Mouse (Mus musculus) intestine, embryonic 15.5 days (tissue): ENCODE measurements around the gene Rnaset2b. TPM values are rescaled to one million over a fixed set of nuclear protein-coding genes. Genes with fewer than 3 reads are reported as not detected.
"Not testable (repeated sequence)": the region's sequence is repeated elsewhere in the genome, so short reads cannot be mapped to it uniquely, and the experiment has no call there.

Source experiments
- ATAC-seq: fragments of 200-750 bp; cut with Nextera tagmentation; 2 replicates; pipeline ENCODE4 v1.8.0; 2017; ENCODE audit warnings: moderate TSS enrichment, moderate library complexity
- H3K27ac ChIP-seq: fragments of 300-500 bp; sonication (generic); 2 replicates; pipeline ENCODE4 v1.5.1; 2015; ENCODE audit warnings: mild to moderate bottlenecking, inconsistent platforms
- H3K27me3 ChIP-seq: fragments of 300-500 bp; sonication (generic); replicated peaks from 2 replicates; pipeline ENCODE4 v1.6.1; 2015; ENCODE audit warnings: inconsistent platforms
- H3K36me3 ChIP-seq: fragments of 300-500 bp; sonication (generic); 2 replicates; pipeline ENCODE4 v1.6.1; 2015; ENCODE audit warnings: inconsistent platforms
- H3K4me1 ChIP-seq: fragments of 300-500 bp; sonication (generic); replicated peaks from 2 replicates; pipeline ENCODE4 v1.6.1; 2015; ENCODE audit warnings: inconsistent platforms
- H3K4me2 ChIP-seq: fragments of 300-500 bp; sonication (generic); replicated peaks from 2 replicates; pipeline ENCODE4 v1.6.1; 2015; ENCODE audit warnings: mild to moderate bottlenecking, inconsistent platforms
- H3K4me3 ChIP-seq: fragments of 300-500 bp; sonication (generic); replicated peaks from 2 replicates; pipeline ENCODE4 v1.5.1; 2015; ENCODE audit warnings: inconsistent platforms
- H3K9ac ChIP-seq: fragments of 300-500 bp; sonication (generic); 2 replicates; pipeline ENCODE4 v1.6.1; 2015; ENCODE audit warnings: inconsistent platforms
- H3K9me3 ChIP-seq: fragments of 300-500 bp; sonication (generic); 2 replicates; pipeline ENCODE4 v1.6.1; 2016; ENCODE audit warnings: inconsistent platforms
- WGBS: fragments of 180-500 bp; shearing (Covaris S2); methylation state at CpG from one replicate; pipeline ENCODE4 v1.1.7; 2015; 5-methylcytosine and 5-hydroxymethylcytosine counted together
- polyA plus RNA-seq: library from polyadenylated mRNA; unstranded; fragments of >200 nt; fragmentation: Nextera tagmentation; extraction: Ambion mirVana; gene quantifications from 2 replicates; pipeline ENCODE4 v1.2.1, GENCODE M21; 2015

Rnaset2b gene
- polyA plus RNA-seq, 1 experiment from 2014 or later: 245 TPM

DNA sequence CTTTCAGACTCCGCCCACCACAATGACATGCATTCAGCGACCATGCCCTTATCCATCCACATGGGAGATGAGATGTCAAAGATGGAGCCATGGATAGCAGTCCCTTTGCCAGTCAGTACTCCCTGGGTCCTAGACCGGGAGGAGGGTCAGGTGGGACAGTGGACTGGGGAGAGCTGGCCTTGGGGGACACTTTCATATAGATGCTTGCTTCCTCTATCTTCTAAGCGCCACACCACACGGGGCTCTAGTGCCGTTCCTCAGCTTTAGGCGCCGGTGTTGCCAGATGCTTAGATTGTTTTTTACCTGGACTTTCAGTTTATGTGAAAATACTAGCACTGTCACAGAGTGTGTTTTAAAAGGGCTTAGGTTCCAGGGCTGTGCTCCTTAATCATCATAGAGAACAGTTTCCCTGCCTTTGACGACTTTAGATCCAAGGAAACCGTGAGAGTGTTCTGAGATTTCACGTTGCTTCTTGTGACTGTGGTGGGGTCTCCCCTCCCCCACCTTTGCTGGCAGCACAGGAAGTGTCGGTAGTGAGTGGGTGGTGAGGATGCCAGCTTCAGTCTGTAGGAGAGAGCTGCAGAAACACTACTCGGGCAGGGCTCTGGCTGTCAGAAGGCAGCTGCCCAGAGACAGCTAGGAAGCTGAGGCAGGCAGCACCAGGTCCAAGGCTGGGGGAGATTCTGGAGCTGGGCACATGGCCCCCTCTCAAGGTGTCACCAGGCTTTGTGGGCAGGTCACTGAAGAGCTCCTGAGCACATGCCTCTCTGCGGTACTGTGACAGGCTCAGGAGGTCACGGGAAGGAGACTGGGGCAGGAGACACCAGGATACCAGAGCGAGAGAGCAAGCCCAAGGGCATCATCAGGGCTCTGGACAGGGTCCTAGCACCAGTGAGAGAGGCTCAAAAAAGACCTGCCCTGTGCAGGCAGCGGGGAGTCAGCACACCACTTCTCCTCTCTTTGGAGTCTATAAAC is 63.0 kb downstream of the Rnaset2b start:
- not testable (repeated sequence) for H3K9me3 ChIP-seq, H3K4me2 ChIP-seq, H3K27me3 ChIP-seq, H3K27ac ChIP-seq, H3K36me3 ChIP-seq, H3K4me1 ChIP-seq, H3K9ac ChIP-seq, ATAC-seq, H3K4me3 ChIP-seq
- WGBS: 64% methylated on average over 3 of the region's 17 CpGs

Other genes with a start within 250 kb of the Rnaset2b start
- gene Ezr, start 187.8 kb upstream of the Rnaset2b start, polyA plus RNA-seq: 232 and 235 TPM in 2 replicates
- 38.9 and 42.0 TPM in 2 replicates for gene Rsph3b, start 22.0 kb upstream of the Rnaset2b start, polyA plus RNA-seq
- gene Tagap1, start 9.5 kb upstream of the Rnaset2b start, polyA plus RNA-seq: 45.7 and 46.3 TPM in 2 replicates
- gene Gm49721, start 8.3 kb downstream of the Rnaset2b start, polyA plus RNA-seq: 0.27 and 0.33 TPM in 2 replicates
- not detected in 2 replicates for gene Gm1604a, start 54.9 kb downstream of the Rnaset2b start, polyA plus RNA-seq
- gene Rps6ka2, start 199.5 kb downstream of the Rnaset2b start, polyA plus RNA-seq: 8.0 and 8.9 TPM in 2 replicates